Mouse (Mus musculus) forebrain, embryonic 16.5 days (tissue): ENCODE data around the gene Slc12a3. TPM values are rescaled to one million over a fixed set of nuclear protein-coding genes. Genes with fewer than 3 reads are reported as not detected.

ENCODE experiments used
- ATAC-seq: fragments of 200-750 bp; cut with Nextera tagmentation; 2 replicates; pipeline ENCODE4 v1.8.0; 2017; ENCODE audit warnings: mild to moderate bottlenecking, moderate library complexity
- H3K27ac ChIP-seq: fragments of 300-500 bp; sonication (generic); 2 replicates; pipeline ENCODE4 v1.5.1; 2014; ENCODE audit warnings: low read length, control low read depth
- H3K27me3 ChIP-seq: fragments of 300-500 bp; sonication (generic); replicated peaks from 2 replicates; pipeline ENCODE4 v1.6.1; 2014; ENCODE audit warnings: low read length; ENCODE audit not compliant: control insufficient read depth, insufficient read depth
- H3K36me3 ChIP-seq: fragments of 300-500 bp; sonication (generic); 2 replicates; pipeline ENCODE4 v1.6.1; 2014; ENCODE audit not compliant: control insufficient read depth, insufficient read depth
- H3K4me1 ChIP-seq: fragments of 300-500 bp; sonication (generic); replicated peaks from 2 replicates; pipeline ENCODE4 v1.6.1; 2014; ENCODE audit warnings: low read length; ENCODE audit not compliant: control insufficient read depth, insufficient read depth
- H3K4me2 ChIP-seq: fragments of 300-500 bp; sonication (generic); 2 replicates; pipeline ENCODE4 v1.6.1; 2014; ENCODE audit warnings: mild to moderate bottlenecking, low read length, control low read depth
- H3K4me3 ChIP-seq: fragments of 300-500 bp; sonication (generic); replicated peaks from 2 replicates; pipeline ENCODE4 v1.5.1; 2014; ENCODE audit warnings: mild to moderate bottlenecking, low read length, control low read depth
- H3K9ac ChIP-seq: fragments of 300-500 bp; sonication (generic); replicated peaks from 2 replicates; pipeline ENCODE4 v1.6.1; 2014; ENCODE audit warnings: low read depth, low read length, control low read depth
- H3K9me3 ChIP-seq: fragments of 300-500 bp; sonication (generic); 2 replicates; pipeline ENCODE4 v1.6.1; 2016; ENCODE audit warnings: low read length; ENCODE audit not compliant: control insufficient read depth
- WGBS: fragments of 180-500 bp; shearing (Covaris S2); extraction: QIAGEN DNeasy Blood & Tissue Kit; methylation state at CpG from one replicate; pipeline ENCODE4 v1.1.7; 2014; 5-methylcytosine and 5-hydroxymethylcytosine counted together
- polyA plus RNA-seq: library from polyadenylated mRNA; unstranded; fragments of >200 nt; fragmentation: Nextera tagmentation; extraction: Ambion mirVana; gene quantifications from 2 replicates; pipeline ENCODE4 v1.2.1, GENCODE M21; 2015

Slc12a3 gene
- polyA plus RNA-seq, 1 experiment from 2014 or later = 0.10 TPM

DNA sequence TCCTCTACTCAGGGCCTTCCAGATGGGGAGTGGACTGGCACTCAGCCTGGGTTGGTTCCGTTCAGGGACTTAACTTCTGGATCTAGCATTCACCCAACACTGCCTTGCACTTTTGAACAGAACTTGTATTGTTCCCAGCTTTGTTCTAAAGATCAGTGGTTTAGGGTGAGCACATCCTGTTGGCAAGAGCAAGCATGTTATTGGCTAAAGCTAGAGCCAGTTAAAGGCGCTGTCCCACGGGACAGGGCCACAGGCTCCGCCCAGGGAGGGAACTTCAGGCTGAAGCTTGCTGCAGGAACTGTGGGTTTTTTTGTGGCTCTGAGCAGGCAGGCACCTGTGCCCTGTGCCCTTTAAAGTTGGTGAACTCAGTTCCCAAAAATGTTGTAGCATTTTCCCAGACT, 34.3 kb downstream of the Slc12a3 start:
- WGBS = 45% methylated on average over 4 of the region's 4 CpGs

DNA sequence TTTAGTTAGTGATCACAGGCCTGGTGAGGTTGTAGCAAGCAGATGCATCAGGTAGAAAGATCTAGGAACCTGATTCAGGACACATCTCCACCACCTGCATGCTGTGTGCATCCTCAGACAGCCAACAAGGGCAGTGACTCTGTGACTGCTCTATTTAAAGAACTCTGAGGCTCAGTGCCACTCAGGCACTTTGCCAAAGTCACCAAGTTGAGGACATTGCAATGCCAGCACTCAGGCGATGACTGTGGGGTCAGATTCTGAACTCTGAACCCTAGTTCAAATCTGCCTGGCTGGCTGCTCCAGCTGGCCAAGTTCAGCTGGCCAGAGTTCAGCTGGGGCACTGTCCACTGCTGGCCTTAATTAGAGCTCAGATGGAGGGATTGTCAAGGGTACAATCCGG, 34.9 kb downstream of the Slc12a3 start:
- Histone ChIP-seq H3K27me3 (no peaks in the 10 kb centered on the region), H3K4me2 (no peak overlapping the region), H3K4me3 (no peak overlapping the region), H3K9me3 (no peaks in the 10 kb centered on the region), H3K27ac (no peak overlapping the region), H3K9ac (no peak overlapping the region), H3K36me3 (no peaks in the 10 kb centered on the region), H3K4me1 (no peaks in the 10 kb centered on the region)
- no peak for ATAC-seq
- WGBS = 91% methylated on average over 2 of the region's 2 CpGs

More for the DNA sequence above, 34.3 kb downstream of the Slc12a3 start:
- Histone ChIP-seq H3K27ac (no peak overlapping the region), H3K4me1 (peaks cover 5% of the 10 kb centered on the region), H3K9ac (no peak overlapping the region), H3K27me3 (no peaks in the 10 kb centered on the region), H3K36me3 (no peaks in the 10 kb centered on the region), H3K4me2 (no peak overlapping the region), H3K4me3 (no peak overlapping the region), H3K9me3 (no peaks in the 10 kb centered on the region)
- no peak for ATAC-seq

GRCm38 (mm10) chr8:94364686-94365312, 35.8 kb downstream of the Slc12a3 start:
- no peaks in the 10 kb centered on the region for H3K36me3 ChIP-seq

GRCm38 (mm10) chr8:94365410-94365981, 36.5 kb downstream of the Slc12a3 start:
- H3K27me3 ChIP-seq = no peaks in the 10 kb centered on the region
- H3K27ac ChIP-seq = no peak overlapping the region
- H3K9ac ChIP-seq = no peak overlapping the region
- H3K4me1 ChIP-seq = no peaks in the 10 kb centered on the region
- no peaks in the 10 kb centered on the region for H3K9me3 ChIP-seq
- H3K36me3 ChIP-seq = no peaks in the 10 kb centered on the region
- H3K4me3 ChIP-seq = no peak overlapping the region
- H3K4me2 ChIP-seq = no peak overlapping the region
- WGBS = 91% methylated on average over 9 of the region's 9 CpGs
- ATAC-seq = no peak

More at GRCm38 (mm10) chr8:94364686-94365312, 35.8 kb downstream of the Slc12a3 start:
- Histone ChIP-seq H3K4me1 (no peaks in the 10 kb centered on the region), H3K9me3 (no peaks in the 10 kb centered on the region), H3K9ac (no peak overlapping the region), H3K27me3 (no peaks in the 10 kb centered on the region), H3K27ac (no peak overlapping the region), H3K4me3 (no peak overlapping the region), H3K4me2 (no peak overlapping the region)
- ATAC-seq = no peak
- WGBS = 88% methylated on average over 6 of the region's 6 CpGs

DNA sequence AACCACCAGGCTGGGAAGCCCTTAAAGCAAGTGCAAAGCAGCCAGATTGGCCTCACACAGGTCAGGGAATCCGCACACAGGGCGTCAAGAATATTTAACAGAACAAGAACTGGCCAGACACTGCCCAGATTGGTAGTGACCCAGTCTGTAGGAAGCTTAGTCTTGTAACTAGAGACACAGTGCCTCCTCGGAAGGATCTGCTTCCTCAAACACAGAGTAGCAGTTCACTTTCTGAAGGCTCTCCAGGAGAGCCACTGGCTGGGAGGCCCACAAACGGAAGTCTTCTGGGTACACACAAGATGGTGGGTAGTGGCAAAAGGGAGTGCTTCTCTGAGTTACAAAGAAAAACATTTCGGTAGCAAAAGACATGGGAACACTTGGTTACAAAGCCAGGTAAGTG, 41.8 kb downstream of the Slc12a3 start:
- Histone ChIP-seq H3K4me3 (no peak overlapping the region), H3K36me3 (no peaks in the 10 kb centered on the region), H3K9ac (no peak overlapping the region), H3K4me2 (no peak overlapping the region), H3K27me3 (no peaks in the 10 kb centered on the region), H3K9me3 (no peaks in the 10 kb centered on the region), H3K4me1 (no peaks in the 10 kb centered on the region), H3K27ac (no peak overlapping the region)
- 77% methylated on average over 5 of the region's 5 CpGs for WGBS
- no peak for ATAC-seq

GRCm38 (mm10) chr8:94372955-94373599, 44.1 kb downstream of the Slc12a3 start:
- H3K9me3 ChIP-seq = no peaks in the 10 kb centered on the region
- 88% methylated on average over 6 of the region's 6 CpGs for WGBS

GRCm38 (mm10) chr8:94375551-94375991, 46.6 kb downstream of the Slc12a3 start:
- no peaks in the 10 kb centered on the region for H3K4me1 ChIP-seq
- 83% methylated on average over 3 of the region's 3 CpGs for WGBS
- no peaks in the 10 kb centered on the region for H3K9me3 ChIP-seq
- H3K9ac ChIP-seq = no peak overlapping the region
- no peak overlapping the region for H3K27ac ChIP-seq
- no peaks in the 10 kb centered on the region for H3K27me3 ChIP-seq
- no peak for ATAC-seq
- no peak overlapping the region for H3K4me2 ChIP-seq
- no peak overlapping the region for H3K4me3 ChIP-seq
- H3K36me3 ChIP-seq = no peaks in the 10 kb centered on the region

More at GRCm38 (mm10) chr8:94372955-94373599, 44.1 kb downstream of the Slc12a3 start:
- Histone ChIP-seq H3K4me3 (no peak overlapping the region), H3K4me1 (no peaks in the 10 kb centered on the region), H3K4me2 (no peak overlapping the region), H3K9ac (no peak overlapping the region), H3K36me3 (no peaks in the 10 kb centered on the region), H3K27ac (no peak overlapping the region), H3K27me3 (no peaks in the 10 kb centered on the region)
- ATAC-seq = no peak

GRCm38 (mm10) chr8:94376176-94376575, 47.2 kb downstream of the Slc12a3 start:
- no peaks in the 10 kb centered on the region for H3K27me3 ChIP-seq
- WGBS = 81% methylated on average over 3 of the region's 3 CpGs
- no peak overlapping the region for H3K27ac ChIP-seq
- no peaks in the 10 kb centered on the region for H3K4me1 ChIP-seq
- H3K4me3 ChIP-seq = no peak overlapping the region
- no peak overlapping the region for H3K9ac ChIP-seq
- H3K4me2 ChIP-seq = no peak overlapping the region
- H3K36me3 ChIP-seq = no peaks in the 10 kb centered on the region
- no peaks in the 10 kb centered on the region for H3K9me3 ChIP-seq
- no peak for ATAC-seq

DNA sequence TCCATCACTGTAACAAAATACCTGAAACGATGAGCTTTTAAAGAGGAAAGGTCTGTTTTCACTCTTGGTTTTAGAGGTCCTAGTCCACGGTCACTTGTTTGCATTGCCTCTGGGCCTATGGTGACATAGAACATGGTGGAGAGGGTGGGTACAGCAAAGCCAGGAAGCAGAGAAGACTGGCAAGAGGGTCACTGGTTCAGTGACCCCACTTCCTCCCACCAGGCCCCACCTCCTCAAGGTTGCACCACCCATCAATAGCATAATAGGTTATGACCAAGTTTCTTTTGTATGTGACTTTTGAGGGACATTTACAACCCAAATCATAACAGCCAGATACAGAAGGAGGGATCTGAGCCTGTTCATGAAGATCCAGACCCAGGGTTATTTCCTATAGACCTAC, 47.6 kb downstream of the Slc12a3 start:
- no peaks in the 10 kb centered on the region for H3K36me3 ChIP-seq
- H3K9ac ChIP-seq = no peak overlapping the region
- no peaks in the 10 kb centered on the region for H3K9me3 ChIP-seq
- H3K27ac ChIP-seq = no peak overlapping the region
- H3K4me3 ChIP-seq = no peak overlapping the region
- H3K4me1 ChIP-seq = no peaks in the 10 kb centered on the region
- H3K4me2 ChIP-seq = no peak overlapping the region
- no peaks in the 10 kb centered on the region for H3K27me3 ChIP-seq
- ATAC-seq = no peak
- 93% methylated on average over 2 of the region's 2 CpGs for WGBS
